Mouse (Mus musculus) left cerebral cortex, postnatal 4 days (tissue): ENCODE data around the gene Rsad2. TPM values are rescaled to one million over a fixed set of nuclear protein-coding genes. Genes with fewer than 3 reads are reported as not detected.
"Not testable (repeated sequence)": the region's sequence is repeated elsewhere in the genome, so short reads cannot be mapped to it uniquely, and the experiment has no call there.

Experiments used
- DNase-seq: peaks from one replicate; pipeline ENCODE4 v3.0.0-alpha.2; 2022
- intact Hi-C: fragments of 180-260 bp; cut with DNase I; formaldehyde crosslinking; loops from one replicate; pipeline ENCODE4 v1.15.1; 2025
- total RNA-seq, 2 experiments: library from RNA; stranded (reverse); gene quantifications; 2 replicates each; pipeline ENCODE4 v1.2.3; 2021

Rsad2 gene
- under 1 TPM; 0.14 to 0.26 TPM for total RNA-seq

- intact Hi-C loops: no loop called here
- peak; percentile 48 for DNase-seq
These were observed at the start of gene Rsad2 for GRCm38 (mm10) chr12:26456028-26456698. Gene Rsad2 (minus strand): TSS chr12:26456452.

DNA sequence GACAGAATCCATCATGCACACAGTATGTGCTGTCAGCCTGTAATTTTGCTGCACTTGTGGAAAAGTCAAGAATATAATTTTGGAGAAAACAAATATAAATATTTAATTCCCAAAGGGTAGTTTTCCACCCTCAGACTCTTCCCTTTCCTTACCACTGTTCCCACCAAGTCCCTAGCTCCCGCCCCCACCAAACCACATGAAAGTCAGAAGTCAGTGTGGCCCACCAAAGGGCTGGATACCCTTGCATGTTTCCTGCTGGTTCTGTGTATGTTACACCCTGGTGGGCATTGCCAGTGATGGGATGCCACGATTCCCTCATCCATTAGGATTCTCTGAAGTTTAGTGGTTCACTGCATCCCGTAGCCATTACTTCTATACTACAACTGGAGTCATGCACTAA is 44.8 kb upstream of the Rsad2 start:
- intact Hi-C loops: no loop called here
- DNase-seq: no peak

DNA sequence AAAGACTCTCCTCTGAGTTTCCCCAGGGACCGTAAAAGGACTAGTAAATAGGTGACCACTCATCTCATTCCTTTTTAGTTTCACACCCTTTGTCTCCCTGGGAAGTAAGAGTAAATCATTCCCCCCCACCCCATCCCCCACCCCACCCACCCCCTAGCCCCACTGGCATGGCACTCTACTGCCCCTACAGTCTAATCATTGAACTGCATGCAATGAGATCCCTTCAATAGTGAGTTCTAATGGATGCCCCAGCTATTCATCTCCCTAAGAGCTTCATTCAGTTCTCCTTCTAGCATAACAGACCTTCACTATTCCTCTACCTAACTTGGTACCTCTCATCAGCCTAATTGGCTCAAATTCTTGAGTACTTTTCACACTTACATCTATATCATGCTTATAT is 33.7 kb upstream of the Rsad2 start:
- intact Hi-C loops: no loop called here
- DNase-seq: no peak

DNA sequence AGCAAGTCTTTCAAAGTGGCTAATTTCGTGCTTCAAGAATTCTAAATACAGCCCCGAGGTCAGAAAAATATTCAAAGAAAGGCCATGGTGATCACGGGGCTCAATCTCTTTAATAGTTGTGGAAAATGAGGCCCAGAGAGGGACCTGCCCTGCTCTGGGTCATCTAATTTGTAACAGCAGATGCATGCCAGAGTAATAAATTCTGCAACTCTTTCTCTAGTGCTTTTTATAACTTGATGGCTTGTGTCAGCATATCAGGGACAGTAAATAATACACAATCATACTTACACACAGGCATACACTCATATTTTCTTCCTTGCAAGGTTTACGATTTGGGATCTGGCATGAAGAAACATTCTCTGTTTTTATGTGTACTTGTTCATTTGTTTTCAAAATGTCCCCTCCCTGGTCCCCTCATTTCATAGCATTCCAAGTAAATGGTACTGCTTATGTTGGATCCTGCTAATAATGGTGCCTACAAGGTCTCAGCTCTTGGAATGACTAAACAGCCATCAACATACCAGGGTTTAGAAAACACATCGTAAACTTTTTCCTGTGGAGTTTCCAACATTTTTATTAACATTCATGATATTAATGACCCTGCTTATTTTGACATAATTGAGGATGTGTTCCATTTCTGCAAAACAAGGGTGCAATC is 32.5 kb upstream of the Rsad2 start:
- no peak for DNase-seq
- intact Hi-C loops: no loop called here

- DNase-seq: peak; percentile 32
- intact Hi-C loops: no loop called here
These were observed 31.8 kb upstream of the Rsad2 start for GRCm38 (mm10) chr12:26487874-26488616.

GRCm38 (mm10) chr12:26485738-26486580 is 29.7 kb upstream of the Rsad2 start:
- intact Hi-C loops, DNase-seq: not testable (repeated sequence)

DNA sequence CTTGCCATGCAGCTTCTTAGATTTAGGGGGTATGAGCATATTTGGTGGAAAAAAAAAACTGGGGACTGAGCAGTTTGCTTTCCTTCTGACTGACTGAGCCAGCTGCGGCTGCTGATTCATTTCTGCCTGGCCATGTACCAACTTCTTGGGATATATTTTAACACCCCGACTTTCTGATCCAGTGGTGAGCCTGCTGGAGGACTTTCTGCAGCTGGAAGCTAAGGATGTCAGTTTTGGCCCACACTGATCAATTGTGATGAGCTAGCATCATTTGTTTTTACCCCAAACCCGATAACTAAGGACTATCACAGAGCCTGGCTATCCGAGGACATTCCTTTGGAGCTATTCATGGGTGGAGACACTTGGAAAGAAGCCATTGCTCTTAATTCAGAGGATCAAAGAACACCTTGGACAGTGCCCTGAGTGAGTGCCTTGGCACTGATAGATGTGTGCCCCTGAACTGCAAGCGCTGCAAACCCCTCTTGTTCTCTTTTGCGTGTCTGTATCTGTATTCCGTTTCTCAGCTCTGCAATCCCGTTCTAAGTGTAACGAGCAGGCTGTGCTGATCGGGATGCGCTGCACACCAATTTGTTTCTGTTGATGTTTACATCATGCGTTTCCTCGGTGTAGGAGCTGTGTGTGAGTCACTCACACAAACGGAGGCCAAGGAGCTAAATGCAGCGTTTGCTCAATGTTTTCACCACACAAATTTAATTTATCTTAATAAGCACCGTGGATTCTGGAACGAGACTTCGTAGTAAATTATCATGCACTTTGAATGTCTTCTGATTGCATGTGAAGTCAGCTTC is 22.1 kb upstream of the Rsad2 start:
- no peak for DNase-seq
- intact Hi-C loops: no loop called here

DNA sequence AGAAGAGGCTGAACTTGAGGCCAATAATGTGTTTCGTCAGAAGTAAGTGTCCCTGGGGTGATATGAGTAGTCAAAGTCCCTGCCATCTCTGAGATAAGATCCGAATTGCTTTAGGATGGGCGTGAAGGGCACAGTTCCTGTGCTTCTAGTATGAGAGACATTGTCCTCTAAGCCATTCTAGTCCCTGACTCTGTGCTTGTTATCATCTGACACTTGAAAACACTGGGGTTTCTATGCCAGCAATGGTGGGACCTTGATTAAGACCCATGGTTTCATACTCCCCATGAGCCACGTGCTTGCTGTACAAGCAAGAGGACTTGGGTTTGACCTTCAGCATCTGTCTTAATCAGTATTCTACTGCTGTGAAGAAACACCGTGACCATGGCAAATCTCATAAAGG is 20.9 kb upstream of the Rsad2 start:
- DNase-seq: no peak
- intact Hi-C loops: no loop called here

DNA sequence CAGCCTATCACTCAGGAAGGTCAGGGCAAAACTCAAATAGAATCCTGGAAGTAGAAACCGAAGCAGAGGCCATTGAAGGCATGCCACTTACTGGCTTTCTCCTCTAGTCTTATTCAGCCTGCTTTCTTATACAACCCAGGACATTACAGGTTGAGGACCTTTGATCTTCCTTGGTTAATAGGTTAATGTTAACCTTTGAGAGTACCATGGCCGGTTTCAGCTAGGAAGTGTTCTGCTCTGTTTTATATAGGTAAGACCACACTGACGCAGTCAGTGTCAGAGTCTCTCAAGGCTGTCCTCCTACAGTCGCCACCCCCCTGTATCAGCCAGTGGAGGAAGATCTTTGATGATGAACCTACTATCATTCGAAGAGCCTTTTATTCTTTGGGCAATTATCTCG is 17.5 kb upstream of the Rsad2 start:
- intact Hi-C loops: no loop called here
- DNase-seq: no peak

DNA sequence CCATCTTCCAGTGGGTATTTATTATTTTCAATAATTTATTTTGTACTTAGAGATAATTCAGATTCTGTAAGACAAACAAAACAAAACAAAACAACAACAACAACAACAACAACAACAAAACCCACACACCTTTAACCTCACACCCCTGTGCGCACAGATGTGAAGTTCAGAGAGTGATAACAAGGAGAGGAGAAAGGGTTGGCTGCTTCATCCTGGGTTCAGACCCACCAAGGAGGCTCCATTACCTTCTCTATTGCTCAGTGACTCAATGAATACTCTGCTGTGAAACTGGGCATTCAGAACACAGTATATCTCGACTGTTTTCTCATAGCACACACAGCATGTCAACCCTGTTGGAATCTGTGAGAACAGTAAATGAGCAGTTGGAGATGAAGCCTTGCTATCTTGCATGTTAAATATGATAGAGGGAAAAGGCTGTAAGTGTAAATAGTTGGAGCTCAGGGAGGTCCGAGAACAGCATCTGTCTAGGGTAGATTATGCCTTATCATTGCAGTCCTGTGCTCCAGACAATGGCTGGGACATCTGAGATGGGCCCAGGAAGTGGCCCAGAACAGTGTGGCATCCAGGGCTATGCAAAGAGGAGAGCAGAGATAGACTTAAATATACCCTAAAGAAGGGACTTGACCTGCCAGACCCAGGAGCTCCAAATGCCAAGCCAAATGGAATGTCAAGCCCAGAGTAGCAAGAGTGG is 16.7 kb upstream of the Rsad2 start:
- intact Hi-C loops: no loop called here

DNA sequence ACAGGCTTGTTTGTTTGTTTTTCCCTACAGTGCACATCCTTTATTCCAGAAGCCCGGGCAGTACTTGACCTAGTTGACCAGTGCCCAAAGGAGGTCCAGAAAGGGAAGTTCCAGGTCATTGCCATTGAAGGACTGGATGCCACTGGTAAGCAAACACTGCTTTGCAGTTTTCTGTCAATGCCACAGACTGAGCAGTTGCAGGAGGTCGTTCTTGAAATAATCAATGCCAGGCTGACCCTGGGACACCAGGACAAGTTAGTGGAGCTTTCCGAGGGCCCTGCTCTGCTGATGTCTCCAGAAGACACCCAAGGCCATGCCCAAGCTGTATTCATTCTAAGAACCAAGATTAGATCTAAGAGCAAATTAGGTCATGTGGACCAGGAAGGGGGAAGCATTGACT is 15.1 kb upstream of the Rsad2 start:
- intact Hi-C loops: no loop called here
- DNase-seq: no peak

More for the DNA sequence above, 16.7 kb upstream of the Rsad2 start:
- DNase-seq: no peak

- intact Hi-C loops: no loop called here
These were observed 13.8 kb upstream of the Rsad2 start for GRCm38 (mm10) chr12:26470042-26470409.

DNA sequence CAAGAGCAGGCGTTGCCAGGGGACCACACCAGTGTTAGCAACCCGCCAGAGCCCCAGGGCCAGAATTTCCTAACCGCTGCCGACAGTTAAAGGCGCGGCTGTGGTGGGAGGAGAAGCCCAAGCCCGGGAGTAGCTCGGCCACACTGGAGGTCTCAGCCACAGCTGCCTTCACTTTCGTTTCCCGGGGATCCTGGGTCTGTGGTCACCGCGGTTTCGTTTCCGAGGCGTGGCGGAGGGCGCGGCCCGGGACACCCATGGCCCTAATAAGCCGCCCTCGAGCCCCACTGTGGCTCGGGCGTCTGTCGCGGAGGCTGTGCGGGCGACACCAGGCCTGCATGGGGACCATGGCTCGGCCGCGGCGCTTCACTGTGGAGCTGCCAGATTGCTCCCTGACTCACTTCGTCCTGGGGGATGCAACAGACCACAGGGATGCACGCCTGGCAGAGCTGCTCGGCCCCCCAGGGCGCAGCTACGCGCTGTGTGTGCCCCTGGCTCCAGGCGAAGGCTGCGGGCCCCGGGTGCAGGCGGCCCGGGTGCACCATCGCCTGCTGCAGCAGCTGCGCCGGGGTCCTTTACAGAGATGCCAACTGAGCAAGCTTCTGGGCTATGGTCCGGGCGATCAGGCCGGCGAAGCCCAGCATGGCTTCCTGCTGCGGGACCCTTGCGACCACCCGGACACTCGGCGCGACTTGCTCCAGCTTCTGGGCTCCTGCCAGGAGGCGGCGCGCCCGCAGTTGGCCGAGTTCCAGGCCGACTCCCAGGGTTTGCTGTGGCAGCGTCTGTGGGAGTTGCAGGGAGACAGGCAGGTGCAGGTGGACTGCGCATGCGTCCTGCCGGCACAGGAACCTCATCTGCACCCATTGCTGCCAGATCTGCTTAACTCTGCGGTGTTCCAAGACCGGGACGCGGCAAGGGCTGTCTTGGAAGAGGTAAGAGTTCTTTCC is 13.1 kb upstream of the Rsad2 start, which contains the start of gene Cmpk2:
Cmpk2 (plus strand) TSS at position 107 of the 944 bp plus-strand sequence.
- DNase-seq: peak; percentile 83
- intact Hi-C loops: no loop called here

More at GRCm38 (mm10) chr12:26470042-26470409, 13.8 kb upstream of the Rsad2 start:
- DNase-seq: no peak

DNA sequence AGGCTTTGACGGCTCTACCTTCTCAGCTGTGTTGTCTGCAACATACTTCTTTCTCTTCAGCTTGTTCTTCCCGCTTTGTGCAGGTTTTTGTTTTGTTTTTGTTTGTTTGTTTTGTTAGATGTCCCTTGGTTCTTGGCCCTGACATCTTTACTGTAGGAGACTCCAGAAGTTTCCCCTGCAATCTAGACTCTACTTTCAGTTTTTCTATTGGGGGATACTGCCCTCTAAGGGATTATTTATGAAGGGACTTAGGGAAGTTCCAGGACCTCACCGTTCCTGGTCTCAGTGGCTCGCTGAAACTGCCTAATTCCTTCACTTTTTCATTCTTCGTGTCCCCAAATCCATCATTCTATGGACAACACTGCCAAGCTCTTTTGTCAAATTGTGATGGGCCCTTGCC is 9.3 kb upstream of the Rsad2 start:
- no peak for DNase-seq
- intact Hi-C loops: no loop called here

DNA sequence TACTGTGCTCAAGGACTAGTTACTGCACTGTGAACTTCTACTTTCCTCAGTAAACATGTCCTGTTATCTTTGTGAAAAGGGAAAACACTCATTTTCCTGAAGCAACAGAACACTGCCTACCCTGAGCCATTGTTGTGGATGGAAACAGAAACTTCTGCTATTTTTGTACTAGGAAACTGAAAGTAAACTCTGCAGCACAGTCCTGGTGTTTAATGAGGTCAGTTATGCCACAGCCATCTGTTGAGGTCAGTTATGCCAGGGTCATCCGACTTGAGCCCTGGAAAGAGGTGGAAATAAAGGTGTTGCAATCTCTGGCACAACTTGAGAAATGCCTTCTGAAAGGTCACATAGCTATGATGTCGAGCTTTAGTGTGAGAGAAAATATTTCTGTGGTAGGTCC is 3.8 kb upstream of the Rsad2 start:
- no peak for DNase-seq
- intact Hi-C loops: no loop called here

GRCm38 (mm10) chr12:26454682-26455081 is 1.6 kb downstream of the Rsad2 start:
- intact Hi-C loops: no loop called here
- no peak for DNase-seq

GRCm38 (mm10) chr12:26452951-26453350 is 3.3 kb downstream of the Rsad2 start:
- intact Hi-C loops: no loop called here
- no peak for DNase-seq

DNA sequence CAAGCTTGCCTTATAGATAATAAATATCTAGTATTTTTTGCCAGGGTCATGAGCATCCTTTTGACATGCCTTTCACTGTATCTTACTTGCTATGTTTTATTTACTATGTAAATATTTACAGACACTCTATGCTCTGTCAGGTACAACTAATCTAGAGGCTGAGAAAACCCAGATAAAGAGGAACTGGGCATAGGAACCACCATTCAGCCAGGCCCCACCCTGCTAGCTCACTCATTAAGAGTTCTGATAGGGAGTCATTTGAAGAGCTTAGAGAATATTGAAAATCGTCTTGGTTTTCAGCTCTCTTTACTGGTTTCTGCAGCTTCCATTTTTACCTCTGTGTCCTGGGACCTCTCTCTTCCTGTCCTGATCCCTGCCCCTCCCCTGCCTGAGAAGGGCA is 5.1 kb downstream of the Rsad2 start:
- intact Hi-C loops: no loop called here
- DNase-seq: no peak
